Mouse (Mus musculus) hindbrain, embryonic 11.5 days (tissue): ENCODE data around the gene Rps19bp1. TPM values are rescaled to one million over a fixed set of nuclear protein-coding genes. Genes with fewer than 3 reads are reported as not detected.

Experiments
- ATAC-seq: fragments of 200-750 bp; cut with Nextera tagmentation; 2 replicates; pipeline ENCODE4 v1.8.0; 2017; ENCODE audit warnings: mild to moderate bottlenecking, moderate TSS enrichment, moderate library complexity; ENCODE audit not compliant: low FRiP score
- DNase-seq: peaks from one replicate; pipeline ENCODE4 v3.0.0-alpha.2; 2015; ENCODE audit warnings: low spot score
- H3K27ac ChIP-seq: fragments of 300-500 bp; sonication (generic); 2 replicates; pipeline ENCODE4 v1.5.1; 2014; ENCODE audit warnings: mild to moderate bottlenecking, low read depth, low read length
- H3K27me3 ChIP-seq: fragments of 300-500 bp; sonication (generic); 2 replicates; pipeline ENCODE4 v1.6.1; 2014; ENCODE audit warnings: mild to moderate bottlenecking, low read length, moderate library complexity, mixed read lengths; ENCODE audit not compliant: control insufficient read depth, insufficient read depth
- H3K36me3 ChIP-seq: fragments of 300-500 bp; sonication (generic); 2 replicates; pipeline ENCODE4 v1.6.1; 2014; ENCODE audit warnings: mild to moderate bottlenecking, low read length, moderate library complexity, mixed read lengths; ENCODE audit not compliant: control insufficient read depth, insufficient read depth
- H3K4me1 ChIP-seq: fragments of 300-500 bp; sonication (generic); replicated peaks from 2 replicates; pipeline ENCODE4 v1.6.1; 2014; ENCODE audit warnings: low read length, mixed read lengths; ENCODE audit not compliant: control insufficient read depth, insufficient read depth
- H3K4me2 ChIP-seq: fragments of 300-500 bp; sonication (generic); replicated peaks from 2 replicates; pipeline ENCODE4 v1.6.1; 2014; ENCODE audit warnings: mild to moderate bottlenecking, low read depth, low read length
- H3K4me3 ChIP-seq: fragments of 300-500 bp; sonication (generic); 2 replicates; pipeline ENCODE4 v1.5.1; 2014; ENCODE audit warnings: low read depth, low read length
- H3K9ac ChIP-seq: fragments of 300-500 bp; sonication (generic); 2 replicates; pipeline ENCODE4 v1.6.1; 2014; ENCODE audit warnings: low read depth, low read length
- H3K9me3 ChIP-seq: fragments of 300-500 bp; sonication (generic); 2 replicates; pipeline ENCODE4 v1.6.1; 2016; ENCODE audit warnings: low read length; ENCODE audit not compliant: control insufficient read depth
- WGBS: fragments of 180-500 bp; shearing (Covaris S2); extraction: QIAGEN DNeasy Blood & Tissue Kit; methylation state at CpG from one replicate; pipeline ENCODE4 v1.1.7; 2014; 5-methylcytosine and 5-hydroxymethylcytosine counted together
- polyA plus RNA-seq: library from polyadenylated mRNA; unstranded; fragments of >200 nt; fragmentation: Nextera tagmentation; extraction: Ambion mirVana; gene quantifications from 2 replicates; pipeline ENCODE4 v1.2.1, GENCODE M21; 2014

The Rps19bp1 gene
- polyA plus RNA-seq: 68.0 and 71.4 TPM in 2 replicates

- H3K4me2 ChIP-seq: peak within 1 kb of the TSS; percentile 32
- H3K36me3 ChIP-seq: no peaks in the 10 kb centered on the region
- H3K9ac ChIP-seq: peak within 1 kb of the TSS; percentile 59
- ATAC-seq (peak; percentile 86), DNase-seq (peak; percentile 93)
- H3K9me3 ChIP-seq: no peaks in the 10 kb centered on the region
- no peaks in the 10 kb centered on the region for H3K27me3 ChIP-seq
- WGBS: 2% methylated on average over 66 of the region's 66 CpGs
- H3K4me3 ChIP-seq: peak within 1 kb of the TSS; percentile 67
- 0 out of 2 replicates have a peak, but pooled peaks cover 3% of the 10 kb centered on the region for H3K4me1 ChIP-seq
- H3K27ac ChIP-seq: no peak within 1 kb of the TSS
Observed at GRCm38 (mm10) chr15:80263610-80264575, at the start of gene Rps19bp1. Gene Rps19bp1, minus strand, starts transcription at chr15:80264315.

DNA sequence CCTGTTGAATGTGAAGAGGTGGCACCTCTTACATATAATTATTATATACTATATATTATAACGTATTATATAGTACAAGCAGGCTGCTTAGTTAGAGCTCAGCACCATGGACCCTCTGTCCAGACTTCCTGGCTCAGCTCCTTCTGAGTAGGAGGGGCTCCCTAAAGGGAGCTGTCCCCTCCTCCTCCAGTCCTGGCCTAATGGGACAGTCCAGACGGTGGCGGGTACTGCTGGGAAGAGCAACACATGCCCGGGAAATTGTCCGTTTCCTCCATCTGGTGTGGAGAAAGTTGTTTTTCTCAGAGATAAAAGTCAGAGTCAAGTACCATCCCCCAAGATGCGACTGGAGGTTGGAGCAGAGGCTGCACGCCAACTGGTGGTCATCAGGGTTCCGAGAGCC is 42.0 kb upstream of the Rps19bp1 start:
- Histone ChIP-seq H3K36me3 (no peaks in the 10 kb centered on the region), H3K9me3 (no peaks in the 10 kb centered on the region), H3K27me3 (no peaks in the 10 kb centered on the region), H3K4me1 (no peaks in the 10 kb centered on the region), H3K9ac (no peak overlapping the region), H3K4me2 (no peak overlapping the region), H3K4me3 (no peak overlapping the region), H3K27ac (no peak overlapping the region)
- DNase-seq (no peak), ATAC-seq (no peak)
- 66% methylated on average over 8 of the region's 8 CpGs for WGBS

GRCm38 (mm10) chr15:80304188-80304587 is 40.1 kb upstream of the Rps19bp1 start:
- no peaks in the 10 kb centered on the region for H3K4me1 ChIP-seq
- no peak overlapping the region for H3K9ac ChIP-seq
- no peaks in the 10 kb centered on the region for H3K27me3 ChIP-seq
- no peak for DNase-seq
- no peaks in the 10 kb centered on the region for H3K9me3 ChIP-seq
- ATAC-seq: no peak
- WGBS: 82% methylated on average over 12 of the region's 12 CpGs
- no peak overlapping the region for H3K27ac ChIP-seq
- no peak overlapping the region for H3K4me2 ChIP-seq
- no peaks in the 10 kb centered on the region for H3K36me3 ChIP-seq
- no peak overlapping the region for H3K4me3 ChIP-seq

GRCm38 (mm10) chr15:80303779-80304178 is 39.7 kb upstream of the Rps19bp1 start:
- H3K36me3 ChIP-seq: no peaks in the 10 kb centered on the region
- no peaks in the 10 kb centered on the region for H3K27me3 ChIP-seq
- H3K9ac ChIP-seq: no peak overlapping the region
- ATAC-seq: no peak
- WGBS: 77% methylated on average over 14 of the region's 14 CpGs
- H3K4me1 ChIP-seq: no peaks in the 10 kb centered on the region
- no peak overlapping the region for H3K4me3 ChIP-seq
- no peak for DNase-seq
- H3K9me3 ChIP-seq: no peaks in the 10 kb centered on the region
- H3K4me2 ChIP-seq: no peak overlapping the region
- no peak overlapping the region for H3K27ac ChIP-seq

- no peak overlapping the region for H3K9ac ChIP-seq
- no peak for ATAC-seq
- H3K4me2 ChIP-seq: no peak overlapping the region
- H3K4me3 ChIP-seq: no peak overlapping the region
- WGBS: 92% methylated on average over 1 of the region's 1 CpGs
- DNase-seq: no peak
- no peaks in the 10 kb centered on the region for H3K4me1 ChIP-seq
- no peaks in the 10 kb centered on the region for H3K27me3 ChIP-seq
- no peaks in the 10 kb centered on the region for H3K36me3 ChIP-seq
- no peaks in the 10 kb centered on the region for H3K9me3 ChIP-seq
- H3K27ac ChIP-seq: no peak overlapping the region
Observed at GRCm38 (mm10) chr15:80297146-80297545, 33.0 kb upstream of the Rps19bp1 start.

DNA sequence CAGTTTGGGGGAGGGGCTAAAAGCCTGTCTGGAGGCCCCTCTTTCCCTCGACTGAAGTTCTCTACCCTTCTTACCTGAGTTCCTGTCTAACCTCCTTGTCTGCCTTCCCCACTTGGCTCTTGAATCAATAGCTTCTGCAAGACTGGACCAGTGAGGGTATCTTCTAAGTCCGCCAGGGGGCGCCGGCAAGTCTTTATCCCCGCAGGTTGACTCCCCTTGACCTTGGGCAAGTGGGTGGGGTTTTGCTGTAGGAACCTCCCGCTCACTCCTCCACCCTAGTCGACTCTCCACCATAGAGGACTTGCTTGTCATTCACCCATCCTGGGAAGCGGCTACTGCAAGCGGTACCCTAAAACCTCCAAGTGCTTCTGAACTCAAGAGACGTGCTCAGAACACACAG is 25.3 kb upstream of the Rps19bp1 start:
- Histone ChIP-seq H3K27ac (no peak overlapping the region), H3K4me3 (no peak overlapping the region), H3K27me3 (peaks cover 41% of the 10 kb centered on the region), H3K36me3 (no peaks in the 10 kb centered on the region), H3K4me2 (no peak overlapping the region), H3K4me1 (no peaks in the 10 kb centered on the region), H3K9ac (no peak overlapping the region), H3K9me3 (no peaks in the 10 kb centered on the region)
- DNase-seq (peak; percentile 82), ATAC-seq (no peak)
- 6% methylated on average over 10 of the region's 10 CpGs for WGBS

DNA sequence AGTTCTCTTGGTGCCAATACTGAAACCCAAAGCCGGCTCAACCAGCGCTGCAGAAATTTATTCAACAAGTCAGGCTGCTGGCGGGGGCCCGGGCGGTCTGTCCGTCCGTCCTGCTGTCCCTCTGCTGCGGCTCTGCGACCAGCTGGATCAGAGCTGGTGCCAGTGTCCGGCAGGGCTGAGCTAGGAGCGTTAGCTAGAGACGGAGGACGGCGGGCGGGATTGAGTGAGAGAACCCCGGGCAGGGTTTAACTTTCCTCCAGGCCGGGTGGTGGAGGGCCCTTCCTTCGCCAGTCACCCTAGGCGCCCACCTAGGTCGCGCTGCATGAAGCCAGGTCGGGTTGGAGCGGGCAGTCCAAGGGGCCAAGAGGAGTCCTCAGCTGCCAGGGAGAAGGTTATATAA is 23.9 kb upstream of the Rps19bp1 start:
- WGBS: under 1% methylated on average over 23 of the region's 23 CpGs
- Histone ChIP-seq H3K27me3 (peaks cover 41% of the 10 kb centered on the region), H3K9ac (no peak overlapping the region; the same call in 1 of the 2 replicates)

DNA sequence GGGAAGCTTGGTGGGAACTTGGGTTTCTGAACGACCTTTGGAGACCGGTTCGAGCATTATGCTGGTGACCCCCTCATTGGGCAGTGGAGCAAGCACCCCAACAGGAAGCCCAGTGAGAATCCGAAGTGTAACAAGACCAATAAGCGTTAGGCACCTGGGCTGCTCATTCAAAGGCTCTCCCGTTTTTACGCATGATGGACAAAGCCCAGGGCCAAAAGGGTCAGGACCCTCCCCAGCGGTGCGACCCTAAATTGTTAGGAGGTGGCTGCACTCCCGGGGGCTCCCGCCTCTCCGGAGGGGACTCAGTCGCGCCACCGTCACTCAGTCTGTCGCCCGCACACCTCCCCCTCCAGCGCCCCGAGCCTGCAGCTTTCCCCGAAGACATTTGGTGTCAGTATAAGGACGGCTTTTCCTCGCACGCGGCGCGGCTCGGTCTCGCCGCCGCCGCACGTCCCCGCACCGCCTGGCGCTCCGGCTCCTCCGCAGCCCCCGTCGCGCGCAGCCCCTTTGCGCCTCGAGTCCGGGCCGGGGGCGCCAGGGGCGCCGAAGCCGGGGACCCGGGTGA is 22.8 kb upstream of the Rps19bp1 start, which contains the start of gene Cacna1i:
TSS of gene Cacna1i (plus strand) at position 388 of the 565 bp plus-strand sequence.
- peak; percentile 51 for DNase-seq
- Histone ChIP-seq H3K27me3 (peaks cover 41% of the 10 kb centered on the region), H3K9ac (peak within 1 kb of the TSS; percentile 47; the same call in 1 of the 2 replicates), H3K36me3 (no peaks in the 10 kb centered on the region), H3K4me2 (peak within 1 kb of the TSS; percentile 94), H3K4me1 (no peaks in the 10 kb centered on the region), H3K4me3 (peak within 1 kb of the TSS; percentile 44), H3K27ac (no peak within 1 kb of the TSS), H3K9me3 (no peaks in the 10 kb centered on the region)
- under 1% methylated on average over 50 of the region's 50 CpGs for WGBS
- no peak; the same call in 1 of the 2 replicates for ATAC-seq

More for the DNA sequence above, 23.9 kb upstream of the Rps19bp1 start:
- Histone ChIP-seq H3K9me3 (no peaks in the 10 kb centered on the region), H3K4me2 (peak overlapping the region; percentile 94), H3K36me3 (no peaks in the 10 kb centered on the region), H3K4me3 (peak overlapping the region; percentile 44), H3K4me1 (no peaks in the 10 kb centered on the region), H3K27ac (no peak overlapping the region)
- DNase-seq (peak; percentile 51), ATAC-seq (no peak)
